Mouse (Mus musculus) natural killer cell, adult 2 months (primary cell): ENCODE measurements at regions not wholly inside any gene's neighbourhood (a gene's known extent, or its start where the extent isn't known, plus 50 kb on each side); places are given as distances from the start of the nearest gene placed in this dataset.
A peak's percentile ranks its signal among the peaks of the same experiment; 100 is the strongest.

Source experiments
- DNase-seq, 2 experiments: peaks; one replicate each; pipeline ENCODE4 v3.0.0; 2022; ENCODE audit warnings: low spot score in 2 of 2

DNA sequence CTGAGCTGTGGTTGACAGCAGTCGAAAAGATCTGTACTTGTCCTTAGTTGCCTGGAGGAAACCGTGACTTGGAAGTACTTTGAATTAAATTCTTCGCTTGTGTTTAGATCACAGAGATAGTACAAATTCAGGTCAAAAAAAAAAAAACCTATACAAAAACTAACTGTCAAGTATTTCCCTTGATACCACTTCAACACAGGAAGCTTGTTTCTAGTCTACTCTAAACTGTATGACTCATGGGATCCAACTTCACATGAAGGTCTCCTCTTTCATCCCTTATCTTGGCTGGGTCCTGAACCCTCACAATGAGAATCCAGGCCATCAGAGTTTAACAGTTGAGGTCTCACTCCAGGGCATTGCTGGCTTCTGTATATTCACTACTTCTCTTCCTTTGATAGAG, 54.8 kb downstream of the Tmem30b start:
- DNase-seq = no peak

GRCm38 (mm10) chr12:73482858-73483257, 63.3 kb downstream of the Tmem30b start:
- DNase-seq = no peak

GRCm38 (mm10) chr12:73482275-73482674, 63.9 kb downstream of the Tmem30b start:
- DNase-seq = no peak

GRCm38 (mm10) chr12:73481705-73482104, 64.5 kb downstream of the Tmem30b start:
- no peak for DNase-seq

- DNase-seq = no peak
These were observed 65.0 kb downstream of the Tmem30b start for GRCm38 (mm10) chr12:73481165-73481564.

DNA sequence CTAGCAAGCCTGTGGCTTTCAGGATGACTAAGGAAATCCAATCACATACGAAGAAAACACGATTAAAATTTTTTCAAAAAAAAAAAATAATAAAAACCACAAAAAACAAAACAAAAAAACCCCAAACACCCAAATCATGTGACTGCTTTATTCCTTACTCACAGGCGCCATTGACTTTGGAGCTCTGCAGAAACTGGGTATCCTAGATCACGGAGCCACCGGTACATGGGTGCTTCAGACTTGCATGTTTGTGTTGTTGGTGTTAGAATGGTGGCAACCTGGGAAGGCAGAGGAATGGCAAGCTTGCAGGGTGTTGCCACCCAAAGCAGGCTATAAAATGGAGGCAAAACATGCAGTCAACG, 65.6 kb downstream of the Tmem30b start:
- no peak for DNase-seq

- DNase-seq = no peak
These were observed 66.1 kb downstream of the Tmem30b start for GRCm38 (mm10) chr12:73479932-73480609.

GRCm38 (mm10) chr12:73478641-73479040, 67.6 kb downstream of the Tmem30b start:
- no peak for DNase-seq

GRCm38 (mm10) chr12:73476421-73476858, 69.8 kb downstream of the Tmem30b start:
- no peak for DNase-seq

DNA sequence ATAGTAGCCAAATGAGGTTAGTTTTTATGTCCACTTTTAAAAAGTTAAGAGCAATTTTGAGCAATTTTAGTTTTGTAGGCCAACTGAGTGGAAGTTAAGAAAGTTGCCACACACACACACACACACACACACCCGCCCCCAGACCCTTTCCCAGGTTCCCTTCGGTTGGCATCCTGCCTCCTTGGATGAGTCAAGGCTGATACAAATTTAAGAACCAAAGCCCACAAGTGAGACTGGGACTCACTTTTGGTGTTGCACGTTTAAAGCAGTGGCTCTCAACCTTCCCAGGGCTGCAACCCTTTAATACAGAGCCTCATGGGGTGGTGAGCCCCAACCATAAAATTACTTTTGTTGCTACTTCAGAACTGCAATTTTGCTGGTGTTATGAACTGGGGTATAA, 70.4 kb downstream of the Tmem30b start:
- no peak for DNase-seq

GRCm38 (mm10) chr12:73475020-73475419, 71.2 kb downstream of the Tmem30b start:
- no peak for DNase-seq

- no peak for DNase-seq
These were observed 73.1 kb downstream of the Tmem30b start for GRCm38 (mm10) chr12:73473111-73473510.

GRCm38 (mm10) chr12:73471966-73472365, 74.2 kb downstream of the Tmem30b start:
- no peak for DNase-seq

DNA sequence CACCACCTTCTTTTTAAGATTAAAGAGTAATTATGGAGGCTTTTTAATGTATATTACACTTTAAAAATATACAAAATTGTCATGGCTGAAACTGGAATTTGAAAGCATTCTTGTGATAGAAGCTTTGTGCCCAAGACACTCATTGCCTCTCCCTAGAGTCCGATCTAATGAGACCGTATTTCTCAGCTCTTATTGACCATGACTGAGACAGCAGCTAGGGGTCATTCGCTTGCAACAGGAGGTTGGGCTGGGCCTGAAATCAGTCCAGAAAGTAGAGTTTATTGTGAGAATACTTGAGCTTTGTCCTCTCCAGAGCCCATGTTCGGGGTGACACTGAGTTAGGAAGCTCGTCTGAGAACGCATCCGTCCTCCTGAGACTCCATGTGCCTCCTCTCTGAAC, 79.7 kb downstream of the Tmem30b start:
- no peak for DNase-seq

- no peak for DNase-seq
These were observed 80.2 kb downstream of the Tmem30b start for GRCm38 (mm10) chr12:73465975-73466374.

DNA sequence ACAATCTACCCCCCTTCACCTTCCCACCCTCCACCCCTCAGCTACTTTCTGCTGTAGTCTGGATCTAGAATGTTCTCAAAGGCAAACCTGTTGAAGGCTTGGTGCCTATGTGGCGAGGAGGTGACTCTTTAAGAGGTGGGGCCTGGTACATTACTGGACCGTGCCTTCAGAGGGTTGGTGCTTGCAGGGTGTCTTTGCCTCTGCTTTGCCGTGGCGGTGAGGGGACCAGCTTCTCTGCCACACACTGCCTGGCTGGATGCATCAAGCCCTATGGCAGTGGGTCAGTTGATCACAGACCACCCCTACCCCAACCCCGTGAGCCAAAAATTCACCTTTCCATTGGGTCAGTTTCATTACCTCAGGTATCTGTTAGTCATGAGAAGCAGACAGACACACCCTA, 81.9 kb downstream of the Tmem30b start:
- no peak for DNase-seq

DNA sequence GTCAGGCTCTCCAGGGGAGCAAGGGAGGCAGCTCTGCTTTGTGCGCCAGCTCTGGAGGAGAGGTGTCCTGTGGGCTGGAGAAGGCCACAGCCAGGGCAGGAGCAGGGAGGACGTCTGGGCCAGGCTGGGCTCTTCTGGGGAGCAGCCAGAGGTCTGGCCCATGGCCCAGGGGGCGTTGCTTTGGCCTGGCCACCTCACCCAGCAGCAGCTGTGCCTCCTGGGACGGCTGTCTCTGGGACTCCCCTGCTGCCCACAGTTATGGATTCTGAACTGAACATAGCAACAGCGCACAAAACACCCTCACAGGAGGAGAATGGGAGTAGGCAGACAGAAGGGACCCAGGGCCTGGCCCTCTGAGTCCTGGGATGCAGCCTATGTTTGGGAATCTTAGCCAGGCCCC, 84.1 kb downstream of the Tmem30b start:
- no peak for DNase-seq

- no peak for DNase-seq
These were observed 85.9 kb downstream of the Tmem30b start for GRCm38 (mm10) chr12:73460291-73460761.

GRCm38 (mm10) chr12:73451257-73451656, 94.9 kb downstream of the Tmem30b start:
- no peak for DNase-seq

- no peak for DNase-seq
These were observed 95.7 kb downstream of the Tmem30b start for GRCm38 (mm10) chr12:73450541-73450940.

DNA sequence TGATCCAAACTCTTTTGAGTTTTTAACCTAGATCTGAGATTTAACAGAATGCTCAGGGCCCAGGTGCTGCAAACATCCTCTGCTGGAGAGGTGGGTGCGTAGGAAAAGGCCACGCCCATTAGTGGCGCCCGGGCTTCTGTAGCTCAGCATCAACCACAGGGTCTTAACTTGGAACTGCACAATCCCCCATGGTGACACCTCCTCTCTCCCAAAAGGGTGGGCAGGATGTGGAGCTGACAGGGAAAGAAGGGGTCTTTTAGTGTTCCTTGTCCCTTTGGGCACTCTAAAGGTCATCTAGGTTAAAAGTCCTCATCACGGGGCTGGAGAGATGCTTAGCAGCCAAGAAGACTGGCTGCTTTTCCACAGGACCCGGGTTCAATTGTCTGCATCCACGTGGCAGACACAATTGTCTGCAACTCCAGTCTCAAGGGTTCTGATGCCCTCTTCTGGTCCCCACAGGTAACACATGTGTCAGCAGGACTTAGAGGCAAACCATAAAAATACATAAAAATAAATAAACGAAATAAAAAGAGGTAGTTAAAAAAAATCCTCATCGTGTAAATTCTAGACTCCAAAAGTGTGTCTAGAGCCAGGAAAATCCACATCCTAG, 96.2 kb downstream of the Tmem30b start:
- DNase-seq = peak in 1 of 2 experiments; percentile 5

- DNase-seq = no peak
These were observed 97.1 kb downstream of the Tmem30b start for GRCm38 (mm10) chr12:73449069-73449468.

GRCm38 (mm10) chr12:73448388-73448965, 97.7 kb downstream of the Tmem30b start:
- DNase-seq = no peak
